Mouse (Mus musculus): ENCODE measurements around the gene Retreg1.

Retreg1 gene

DNA sequence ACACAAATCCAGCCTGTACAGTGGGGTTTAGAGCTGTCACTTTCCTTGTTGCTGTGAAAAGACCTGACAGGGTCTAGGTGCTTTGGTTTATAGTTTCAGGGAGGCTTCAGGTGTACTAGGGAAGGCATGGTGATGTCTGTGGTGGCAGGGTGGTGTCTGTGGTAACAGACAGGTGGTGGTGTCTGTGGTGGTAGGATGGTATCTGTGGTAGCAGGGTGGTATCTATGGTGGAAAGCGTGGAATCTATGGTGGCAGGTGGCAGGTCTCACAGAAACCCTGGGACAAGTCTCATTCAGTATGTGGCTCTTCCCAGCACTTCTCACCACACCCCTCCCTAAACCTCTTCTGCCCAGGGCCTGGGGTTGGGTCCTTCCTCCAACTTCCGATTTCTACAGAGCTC, 8.7 kb upstream of the Retreg1 start:
- DNase-seq, result no peak

GRCm38 (mm10) chr15:25834920-25835674, 7.9 kb upstream of the Retreg1 start:
- DNase-seq, result no peak

- no peak for DNase-seq
These were observed 406 bp upstream of the Retreg1 start for GRCm38 (mm10) chr15:25842462-25843085.

- no peak for DNase-seq
These were observed 1.1 kb downstream of the Retreg1 start for GRCm38 (mm10) chr15:25844013-25844570.

DNA sequence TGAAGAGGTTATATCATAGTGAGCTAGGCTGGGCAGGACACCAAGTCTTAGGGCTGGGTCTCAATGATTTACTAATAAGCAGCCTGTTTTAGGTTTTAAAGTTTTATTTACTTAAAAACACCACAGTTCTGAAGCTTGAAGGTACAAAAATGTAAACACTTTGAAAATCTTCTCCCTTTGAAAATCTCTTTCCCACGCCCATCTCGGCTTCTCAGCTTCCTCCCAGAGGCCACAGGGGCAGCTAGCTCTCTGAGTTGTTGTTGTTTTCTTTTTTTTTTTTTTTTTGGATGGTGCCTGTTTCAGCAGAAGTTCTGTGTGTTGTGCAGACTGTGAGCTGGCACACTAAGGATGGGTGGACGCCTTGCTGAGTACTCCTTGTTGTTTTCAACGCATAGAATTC, 1.8 kb downstream of the Retreg1 start:
- no peak for DNase-seq

DNA sequence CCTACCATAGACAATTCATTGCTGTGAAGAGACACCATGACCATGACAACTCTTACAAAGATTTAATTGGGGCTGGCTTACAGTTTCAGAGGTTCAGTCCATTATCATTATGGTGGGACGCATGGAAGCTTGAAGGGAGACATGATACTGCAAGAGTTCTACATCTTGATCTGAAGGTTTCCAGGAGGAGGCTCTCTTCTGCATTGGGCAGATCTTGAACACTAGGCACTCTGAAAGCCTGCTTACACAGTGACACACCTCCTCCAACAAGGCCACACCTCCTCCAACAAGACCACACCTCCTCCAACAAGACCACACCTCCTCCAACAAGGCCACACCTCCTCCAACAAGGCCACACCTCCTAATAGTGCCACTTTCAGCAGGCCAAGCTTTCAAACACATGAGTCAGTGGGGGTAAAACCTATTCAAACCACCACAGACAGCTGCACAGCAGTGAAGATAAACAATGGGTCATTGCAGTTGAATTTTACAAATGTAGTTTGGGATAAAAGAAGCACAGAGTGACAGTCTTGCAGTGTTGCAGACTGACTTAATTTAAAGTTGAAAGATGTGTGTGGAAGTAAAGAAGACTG, 4.7 kb downstream of the Retreg1 start:
- DNase-seq, result no peak

GRCm38 (mm10) chr15:25850552-25850951, 7.6 kb downstream of the Retreg1 start:
- no peak for DNase-seq

GRCm38 (mm10) chr15:25854270-25854904, 11.4 kb downstream of the Retreg1 start:
- no peak for DNase-seq

DNA sequence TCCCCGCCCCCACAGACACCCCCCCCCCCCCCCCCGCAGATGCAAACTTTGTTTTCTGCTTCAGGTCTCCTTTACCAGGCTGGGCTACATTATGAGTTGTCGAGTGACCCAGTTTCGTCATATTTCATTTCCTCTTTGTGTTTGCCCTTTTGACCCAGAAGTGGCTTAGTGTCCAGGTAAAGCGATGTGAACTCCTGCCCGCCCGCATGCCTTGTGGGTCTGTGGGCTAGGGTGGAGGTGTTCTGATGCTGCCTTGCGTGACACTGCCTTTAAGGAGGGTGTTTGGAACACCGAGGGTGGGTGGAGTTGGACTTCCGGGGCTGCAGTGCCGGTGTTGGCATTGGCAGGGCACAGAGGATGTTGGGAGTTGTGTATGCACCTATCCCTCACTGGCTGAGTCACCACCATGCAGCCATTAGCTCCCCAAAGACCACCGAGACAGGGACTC, 15.7 kb downstream of the Retreg1 start:
- no peak for DNase-seq

DNA sequence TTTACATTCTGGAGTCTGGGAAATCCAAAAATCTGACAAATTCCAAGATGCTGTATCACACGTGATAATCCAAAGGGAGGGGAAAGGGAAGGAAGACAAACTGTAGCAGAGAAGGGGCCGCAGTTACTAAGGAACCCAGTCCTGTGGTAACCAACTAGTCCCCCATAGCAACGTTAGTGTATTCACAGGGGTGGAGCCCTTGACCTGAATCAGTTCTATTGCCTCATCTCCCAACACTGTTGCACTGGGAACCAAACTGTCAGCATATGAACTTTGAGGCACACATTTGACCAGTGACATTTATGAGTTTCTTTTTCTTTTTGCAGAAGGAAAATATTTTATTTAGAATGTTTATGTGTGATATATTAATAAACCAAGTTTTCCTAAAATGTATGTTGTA, 16.5 kb downstream of the Retreg1 start:
- DNase-seq, result no peak

DNA sequence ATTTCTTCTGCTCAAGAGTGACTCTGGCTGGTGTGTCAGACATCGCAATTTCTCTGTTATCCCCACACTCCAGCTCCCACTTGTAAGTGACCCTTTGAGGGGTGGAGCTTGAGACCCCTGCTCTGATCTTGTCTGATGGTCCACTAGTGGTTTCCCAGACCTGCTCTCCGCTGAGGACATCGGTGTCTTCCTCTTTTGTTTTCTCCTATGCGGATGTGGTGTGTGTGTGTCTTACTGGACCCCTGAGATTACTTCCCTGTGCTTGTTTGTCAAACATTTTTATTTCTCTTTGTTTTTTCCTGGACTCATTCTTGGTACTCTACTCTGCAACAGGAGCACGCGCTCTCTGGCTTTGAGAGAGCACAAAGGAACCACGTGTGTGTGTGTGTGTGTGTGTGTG, 18.9 kb downstream of the Retreg1 start:
- no peak for DNase-seq

GRCm38 (mm10) chr15:25865605-25866004, 22.6 kb downstream of the Retreg1 start:
- DNase-seq, result no peak

DNA sequence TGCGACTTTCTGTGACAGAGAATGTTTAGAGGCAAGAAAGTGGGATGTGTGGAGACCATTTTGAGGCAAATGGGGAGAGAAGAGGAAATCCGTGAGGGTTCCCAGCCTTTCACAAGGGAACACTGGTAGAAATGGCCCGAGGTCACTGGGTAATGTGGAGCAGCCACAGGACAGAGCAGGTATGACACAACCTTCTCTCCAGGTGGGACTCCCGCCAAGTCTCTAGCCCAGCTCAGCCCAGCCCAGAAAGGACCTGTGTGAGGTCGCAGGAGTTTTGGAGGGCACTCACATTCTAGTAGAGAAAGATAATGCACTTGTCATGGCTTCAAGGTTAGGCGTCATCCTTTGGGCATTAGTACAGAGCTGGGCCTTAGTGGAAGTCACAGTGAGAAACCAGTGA, 23.1 kb downstream of the Retreg1 start:
- no peak for DNase-seq

DNA sequence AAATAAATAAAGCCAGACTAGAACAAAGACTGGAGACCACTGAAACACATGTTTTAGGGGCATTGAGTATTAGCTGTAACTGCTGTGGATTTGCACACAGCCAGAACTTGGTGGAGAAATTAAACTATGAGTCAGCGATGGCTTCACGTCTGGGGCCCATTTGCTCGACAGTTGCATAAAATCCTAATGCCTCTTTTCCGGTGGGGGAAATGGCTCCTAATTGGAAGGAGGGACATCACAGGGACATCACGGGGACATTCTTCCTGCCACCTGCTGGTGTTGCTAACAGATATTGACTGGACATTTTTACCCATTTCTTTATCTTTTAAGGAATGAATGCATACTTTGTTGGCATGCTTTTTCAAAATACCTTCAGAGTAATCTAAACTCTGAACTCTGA, 26.1 kb downstream of the Retreg1 start:
- DNase-seq, result no peak

- no peak for DNase-seq
These were observed 28.5 kb downstream of the Retreg1 start for GRCm38 (mm10) chr15:25871470-25871869.

GRCm38 (mm10) chr15:25872118-25872517, 29.1 kb downstream of the Retreg1 start:
- DNase-seq, result no peak

DNA sequence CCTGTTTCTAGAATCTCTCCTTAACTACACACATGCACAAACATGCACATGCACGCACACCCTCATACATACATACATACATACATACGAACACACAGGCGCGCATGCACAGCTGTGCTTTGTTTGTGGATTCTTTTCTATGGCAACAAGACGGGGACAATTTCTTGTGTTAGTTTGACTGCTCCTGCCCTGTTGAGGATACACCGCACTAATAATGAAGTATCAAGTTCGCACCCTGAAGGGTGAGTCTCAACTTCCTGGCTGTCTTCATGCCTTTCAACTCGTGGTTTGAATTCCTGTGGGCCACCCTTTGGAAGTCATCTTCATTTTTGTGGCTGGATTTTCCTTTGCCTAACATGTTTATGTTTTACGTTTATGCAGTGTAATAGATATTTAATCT, 29.7 kb downstream of the Retreg1 start:
- no peak for DNase-seq

DNA sequence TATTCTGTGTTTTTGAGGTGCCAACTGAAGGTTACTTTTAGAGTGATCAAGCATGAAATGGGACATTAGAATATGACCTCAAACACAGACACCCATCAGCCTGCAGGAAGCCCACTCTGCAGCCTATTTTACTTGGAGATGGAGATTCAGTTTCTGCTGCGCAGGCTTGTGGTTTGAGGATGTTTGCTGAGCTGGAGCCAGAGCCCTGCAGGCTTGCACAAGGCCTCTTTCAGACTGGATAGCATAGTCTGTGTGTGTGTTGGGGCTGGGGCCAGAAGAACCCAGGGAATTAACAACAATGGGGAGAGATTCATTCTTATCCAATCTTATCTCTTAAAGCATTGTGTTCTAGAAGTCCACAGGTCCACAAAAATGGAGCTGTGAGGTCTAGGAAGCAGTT, 30.6 kb downstream of the Retreg1 start:
- DNase-seq, result no peak

- no peak for DNase-seq
These were observed 33.7 kb downstream of the Retreg1 start for GRCm38 (mm10) chr15:25876601-25877161.

DNA sequence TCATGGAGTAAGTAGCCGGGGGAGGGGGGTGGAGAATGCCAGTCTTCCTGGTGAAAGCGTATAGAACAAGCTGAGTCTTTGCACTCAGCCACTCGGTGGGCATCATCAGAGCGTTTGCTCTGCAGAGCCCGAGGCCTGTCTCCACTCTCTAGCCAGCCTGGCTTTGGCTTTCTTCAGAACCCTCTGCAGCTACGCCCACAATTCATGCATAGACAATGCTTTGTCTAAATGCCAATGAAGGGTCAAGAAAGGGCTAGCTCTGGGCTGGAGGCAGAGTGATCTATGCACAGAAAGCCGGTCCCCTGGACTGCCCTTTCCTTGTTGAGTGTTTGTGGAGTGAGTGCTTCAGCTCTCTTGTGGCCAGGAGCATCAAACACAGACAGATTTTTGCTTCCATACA, 34.8 kb downstream of the Retreg1 start:
- no peak for DNase-seq

GRCm38 (mm10) chr15:25879229-25879628, 36.2 kb downstream of the Retreg1 start:
- no peak for DNase-seq

DNA sequence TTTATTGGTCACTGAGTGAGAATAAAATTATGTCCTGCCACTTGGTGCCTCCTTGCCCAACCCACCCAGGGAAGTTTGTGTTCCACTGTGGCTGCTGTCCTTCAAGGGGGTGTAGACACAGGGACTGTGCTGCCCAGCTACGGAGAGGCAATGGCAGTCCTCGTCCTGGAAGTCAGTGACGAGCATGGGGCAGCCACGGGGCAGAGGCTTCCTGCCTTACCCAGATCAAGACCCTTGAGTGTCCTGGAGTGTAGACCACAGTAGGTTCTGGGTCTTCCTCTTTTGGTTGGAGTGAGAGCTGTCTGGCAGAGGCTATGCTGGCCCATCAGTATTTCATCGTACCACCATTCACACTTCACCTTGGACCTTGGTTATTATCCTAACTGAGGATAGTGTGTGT, 37.2 kb downstream of the Retreg1 start:
- DNase-seq, result no peak

- no peak for DNase-seq
These were observed 39.0 kb downstream of the Retreg1 start for GRCm38 (mm10) chr15:25882002-25882401.
